Mouse (Mus musculus) forebrain, embryonic 10.5 days (tissue): Measurements from ENCODE around the gene Nr1i3. TPM values are rescaled to one million over a fixed set of nuclear protein-coding genes. Genes with fewer than 3 reads are reported as not detected.

ENCODE experiments used
- DNase-seq: peaks from one replicate; pipeline ENCODE4 v3.0.0-alpha.2; 2017; ENCODE audit warnings: low spot score; ENCODE audit errors: extremely low spot score
- H3K27ac ChIP-seq: fragments of 300-500 bp; sonication (generic); 2 replicates; pipeline ENCODE4 v1.5.1; 2016; ENCODE audit warnings: mild to moderate bottlenecking
- H3K27me3 ChIP-seq: fragments of 300-500 bp; sonication (generic); 2 replicates; pipeline ENCODE4 v1.6.1; 2016; ENCODE audit warnings: mild to moderate bottlenecking; ENCODE audit not compliant: poor library complexity, severe bottlenecking
- H3K36me3 ChIP-seq: fragments of 300-500 bp; sonication (generic); replicated peaks from 2 replicates; pipeline ENCODE4 v1.6.1; 2016; ENCODE audit warnings: mild to moderate bottlenecking, moderate library complexity
- H3K4me1 ChIP-seq: fragments of 300-500 bp; sonication (generic); 2 replicates; pipeline ENCODE4 v1.6.1; 2016
- H3K4me3 ChIP-seq: fragments of 300-500 bp; sonication (generic); 2 replicates; pipeline ENCODE4 v1.5.1; 2016; ENCODE audit warnings: mild to moderate bottlenecking, moderate library complexity
- H3K9me3 ChIP-seq: fragments of 300-500 bp; sonication (generic); 2 replicates; pipeline ENCODE4 v1.6.1; 2016; ENCODE audit warnings: mild to moderate bottlenecking, moderate library complexity
- WGBS: fragments of 180-500 bp; shearing (Covaris S2); methylation state at CpG from one replicate; pipeline ENCODE4 v1.1.7; 2016; 5-methylcytosine and 5-hydroxymethylcytosine counted together
- polyA plus RNA-seq: library from polyadenylated mRNA; unstranded; fragments of >200 nt; fragmentation: Nextera tagmentation; extraction: Ambion mirVana; gene quantifications from 2 replicates; pipeline ENCODE4 v1.2.1, GENCODE M21; 2016

Nr1i3 gene
- polyA plus RNA-seq, 1 experiment from 2014 or later, result 0.24 TPM

DNA sequence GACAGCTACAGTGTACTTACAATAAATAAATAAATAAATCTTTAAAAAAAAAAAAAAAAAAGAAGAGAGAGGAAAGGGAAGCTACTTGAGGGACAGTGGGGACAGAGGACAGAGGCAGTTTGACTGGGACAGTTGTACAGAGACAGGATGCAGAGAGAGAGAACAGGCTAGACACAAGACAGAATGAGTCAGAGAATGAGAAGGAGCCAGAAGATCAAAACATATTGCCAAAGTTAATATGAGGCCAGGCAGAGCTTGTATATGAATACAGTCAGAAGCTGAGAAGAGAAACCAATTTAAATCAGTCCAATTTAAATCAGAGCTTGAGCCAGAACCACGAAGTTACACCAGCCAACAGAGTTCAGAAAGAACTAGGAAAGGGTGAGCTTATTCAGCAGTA, 54.6 kb downstream of the Nr1i3 start:
- Histone ChIP-seq H3K36me3 (peaks cover 18% of the 10 kb centered on the region), H3K4me3 (no peak overlapping the region), H3K9me3 (no peaks in the 10 kb centered on the region), H3K4me1 (peaks cover 28% of the 10 kb centered on the region), H3K27me3 (no peaks in the 10 kb centered on the region), H3K27ac (no peak overlapping the region)
- 73% methylated on average over 1 of the region's 1 CpGs for WGBS
- DNase-seq, result no peak

GRCm38 (mm10) chr1:171269848-171270572, 56.2 kb downstream of the Nr1i3 start, which contains the start of gene B4galt3:
Gene B4galt3, plus strand, starts transcription at chr1:171270328.
- H3K27me3 ChIP-seq, result no peaks in the 10 kb centered on the region
- H3K9me3 ChIP-seq, result no peaks in the 10 kb centered on the region
- peak within 1 kb of the TSS; percentile 86 for H3K4me3 ChIP-seq
- WGBS, result 3% methylated on average over 36 of the region's 36 CpGs
- peaks cover 35% of the 10 kb centered on the region for H3K36me3 ChIP-seq
- peak within 1 kb of the TSS; percentile 87 for H3K27ac ChIP-seq
- peaks cover 23% of the 10 kb centered on the region for H3K4me1 ChIP-seq
- peak; percentile 96 for DNase-seq

Other genes with a start within 250 kb of the Nr1i3 start
- gene Fcgr2b, start 237.4 kb upstream of the Nr1i3 start, polyA plus RNA-seq, result 0.09 TPM in 1 of 2 replicates, not detected in the other
- gene Fcgr4, start 195.1 kb upstream of the Nr1i3 start, polyA plus RNA-seq, result 0.11 TPM in 1 of 2 replicates, not detected in the other
- 3.2 and 4.5 TPM in 2 replicates for gene Fcgr3, start 149.0 kb upstream of the Nr1i3 start, polyA plus RNA-seq
- gene Cfap126, start 100.1 kb upstream of the Nr1i3 start, polyA plus RNA-seq, result 2.2 and 2.8 TPM in 2 replicates
- 266 and 273 TPM in 2 replicates for gene Sdhc, start 63.4 kb upstream of the Nr1i3 start, polyA plus RNA-seq
- gene Mpz, start 63.3 kb upstream of the Nr1i3 start, polyA plus RNA-seq, result 0.16 and 0.22 TPM in 2 replicates
- 5.4 and 7.3 TPM in 2 replicates for gene Pcp4l1, start 17.7 kb upstream of the Nr1i3 start, polyA plus RNA-seq
- gene Tomm40l, start 8.5 kb downstream of the Nr1i3 start, polyA plus RNA-seq, result 31.0 and 37.2 TPM in 2 replicates
- 2.9 and 4.2 TPM in 2 replicates for gene Apoa2, start 11.1 kb downstream of the Nr1i3 start, polyA plus RNA-seq
- 12.0 and 12.1 TPM in 2 replicates for gene Fcer1g, start 20.4 kb downstream of the Nr1i3 start, polyA plus RNA-seq
- 9.3 and 10.8 TPM in 2 replicates for gene Adamts4, start 36.5 kb downstream of the Nr1i3 start, polyA plus RNA-seq
- gene Ndufs2, start 37.4 kb downstream of the Nr1i3 start, polyA plus RNA-seq, result 270 and 274 TPM in 2 replicates
- gene B4galt3, start 56.4 kb downstream of the Nr1i3 start, polyA plus RNA-seq, result 60.5 and 65.2 TPM in 2 replicates
- gene Ppox, start 67.2 kb downstream of the Nr1i3 start, polyA plus RNA-seq, result 51.5 and 58.0 TPM in 2 replicates
- gene Usp21, start 74.0 kb downstream of the Nr1i3 start, polyA plus RNA-seq, result 94.1 and 95.9 TPM in 2 replicates
- 94.3 and 98.6 TPM in 2 replicates for gene Ufc1, start 81.1 kb downstream of the Nr1i3 start, polyA plus RNA-seq
- gene Dedd, start 115.2 kb downstream of the Nr1i3 start, polyA plus RNA-seq, result 41.8 and 46.5 TPM in 2 replicates
- gene Nit1, start 131.7 kb downstream of the Nr1i3 start, polyA plus RNA-seq, result 37.1 and 38.0 TPM in 2 replicates
- 158 and 159 TPM in 2 replicates for gene Pfdn2, start 131.7 kb downstream of the Nr1i3 start, polyA plus RNA-seq
- 2.7 and 2.8 TPM in 2 replicates for gene Klhdc9, start 146.8 kb downstream of the Nr1i3 start, polyA plus RNA-seq
- 0.92 and 0.94 TPM in 2 replicates for gene Nectin4, start 156.1 kb downstream of the Nr1i3 start, polyA plus RNA-seq
- 0.74 and 0.91 TPM in 2 replicates for gene Arhgap30, start 175.0 kb downstream of the Nr1i3 start, polyA plus RNA-seq
- 128 and 132 TPM in 2 replicates for gene Usf1, start 197.3 kb downstream of the Nr1i3 start, polyA plus RNA-seq
- 6.1 and 6.5 TPM in 2 replicates for gene Tstd1, start 204.9 kb downstream of the Nr1i3 start, polyA plus RNA-seq
- gene F11r, start 223.6 kb downstream of the Nr1i3 start, polyA plus RNA-seq, result 16.2 and 16.5 TPM in 2 replicates